Mouse (Mus musculus) gastrocnemius, postnatal 36 days (tissue): ENCODE data around the gene Aes. TPM values are rescaled to one million over a fixed set of nuclear protein-coding genes. Genes with fewer than 3 reads are reported as not detected.
A peak's percentile ranks its signal among the peaks of the same experiment; 100 is the strongest.

ENCODE experiments used
- DNase-seq, 2 experiments: peaks; one replicate each; pipeline ENCODE4 v3.0.0; 2022
- intact Hi-C: fragments of 180-260 bp; cut with DNase I; formaldehyde crosslinking; loops from one replicate; pipeline ENCODE4 v1.15.1; 2025
- total RNA-seq, 2 experiments: library from RNA; stranded (reverse); gene quantifications; 2 replicates each; pipeline ENCODE4 v1.2.3; 2021

Gene Aes
- total RNA-seq, 2 experiments from 2014 or later = 847 to 848 TPM

- DNase-seq = no peak
- intact Hi-C loops = no loop called here
These were observed 34.6 kb downstream of the Aes start for GRCm38 (mm10) chr10:81593935-81594334.

- intact Hi-C loops = no loop called here
- no peak for DNase-seq
These were observed 36.3 kb downstream of the Aes start for GRCm38 (mm10) chr10:81595599-81595998.

GRCm38 (mm10) chr10:81596611-81597010 is 37.3 kb downstream of the Aes start:
- peak; percentile 42 to 45 for DNase-seq
- intact Hi-C loops = no loop called here

GRCm38 (mm10) chr10:81597137-81597950 is 38.1 kb downstream of the Aes start:
- no peak for DNase-seq
- intact Hi-C loops = no loop called here

GRCm38 (mm10) chr10:81598342-81598741 is 39.1 kb downstream of the Aes start:
- DNase-seq = no peak
- intact Hi-C loops = no loop called here

GRCm38 (mm10) chr10:81598871-81599270 is 39.6 kb downstream of the Aes start:
- intact Hi-C loops = no loop called here
- no peak for DNase-seq

- intact Hi-C loops = loop anchor here (5.0 kb wide), 2 partner anchors 82 to 102 kb away; partner anchors contain the start of gene Ncln
- DNase-seq = no peak
These were observed 40.3 kb downstream of the Aes start for GRCm38 (mm10) chr10:81599630-81600029.

- intact Hi-C loops = loop anchor here (5.0 kb wide), 2 partner anchors 83 to 103 kb away; partner anchors contain the start of gene Ncln
- no peak for DNase-seq
These were observed 40.8 kb downstream of the Aes start for GRCm38 (mm10) chr10:81600096-81600495.

GRCm38 (mm10) chr10:81600738-81601203 is 41.5 kb downstream of the Aes start, which contains the start of gene Tle6:
TSS of gene Tle6 (minus strand) at chr10:81601073.
- peak; percentile 91 to 94 for DNase-seq
- intact Hi-C loops = loop anchor here (5.0 kb wide), 2 partner anchors 83 to 103 kb away; partner anchors contain the start of gene Ncln

GRCm38 (mm10) chr10:81601396-81601905 is 42.2 kb downstream of the Aes start:
- intact Hi-C loops = loop anchor here (5.0 kb wide), 2 partner anchors 84 to 104 kb away; partner anchors contain the start of gene Ncln
- DNase-seq = no peak

- no peak for DNase-seq
- intact Hi-C loops = loop anchor here (5.0 kb wide), 2 partner anchors 85 to 105 kb away; partner anchors contain the start of gene Ncln
These were observed 43.5 kb downstream of the Aes start for GRCm38 (mm10) chr10:81602741-81603151.

- intact Hi-C loops = loop anchor here (2.0 to 5.0 kb wide), 3 partner anchors 39 to 107 kb away; partner anchors contain the start of gene Ncln
- no peak for DNase-seq
These were observed 45.0 kb downstream of the Aes start for GRCm38 (mm10) chr10:81604019-81604967.

GRCm38 (mm10) chr10:81604968-81605665 is 45.8 kb downstream of the Aes start:
- intact Hi-C loops = loop anchor here (2.0 to 5.0 kb wide), 3 partner anchors 40 to 108 kb away; partner anchors contain the start of gene Ncln
- DNase-seq = peak; percentile 82 to 83

- intact Hi-C loops = loop anchor here (2.0 kb wide), 1 partner anchor 41 kb away; no protein-coding TSS in a partner anchor
- no peak for DNase-seq
These were observed 46.3 kb downstream of the Aes start for GRCm38 (mm10) chr10:81605666-81605973.

- intact Hi-C loops = loop anchor here (2.0 kb wide), 1 partner anchor 41 kb away; no protein-coding TSS in a partner anchor
- DNase-seq = peak; percentile 83 to 94
These were observed 46.9 kb downstream of the Aes start, which contains the start of gene BC025920 for GRCm38 (mm10) chr10:81605974-81606751. TSS of gene BC025920 (plus strand) at chr10:81606270.

GRCm38 (mm10) chr10:81608308-81608707 is 49.0 kb downstream of the Aes start:
- DNase-seq = no peak
- intact Hi-C loops = no loop called here

- intact Hi-C loops = no loop called here
These were observed 53.5 kb downstream of the Aes start for GRCm38 (mm10) chr10:81612779-81613178.

GRCm38 (mm10) chr10:81615486-81615885 is 56.2 kb downstream of the Aes start:
- intact Hi-C loops = no loop called here
- DNase-seq = no peak

More at GRCm38 (mm10) chr10:81612779-81613178, 53.5 kb downstream of the Aes start:
- no peak for DNase-seq
